Mouse (Mus musculus) brain, embryonic 14.5 days (tissue): ENCODE data around the gene Olfr313.

Experiments used
- CTCF ChIP-seq: fragments of 200-500 bp; IDR thresholded peaks from 2 replicates; pipeline ENCODE4 v1.5.1; 2012; ENCODE audit warnings: inconsistent platforms, mild to moderate bottlenecking, moderate library complexity, borderline replicate concordance; ENCODE audit not compliant: insufficient read depth, insufficient read length; ENCODE audit errors: extremely low read depth
- POLR2A ChIP-seq: fragments of 200-500 bp; IDR thresholded peaks from 2 replicates; pipeline ENCODE4 v1.6.1; 2012; ENCODE audit warnings: mild to moderate bottlenecking, inconsistent platforms, borderline replicate concordance; ENCODE audit not compliant: poor library complexity, insufficient read depth, insufficient read length, severe bottlenecking; ENCODE audit errors: extremely low read depth

- TF ChIP-seq CTCF (no peak), POLR2A (no peak)
Measured at GRCm38 (mm10) chr11:58803871-58804270, 10.9 kb upstream of the Olfr313 start.
